Mouse (Mus musculus): ENCODE measurements around the gene Ccdc85c.
A peak's percentile ranks its signal among the peaks of the same experiment; 100 is the strongest.

DNA sequence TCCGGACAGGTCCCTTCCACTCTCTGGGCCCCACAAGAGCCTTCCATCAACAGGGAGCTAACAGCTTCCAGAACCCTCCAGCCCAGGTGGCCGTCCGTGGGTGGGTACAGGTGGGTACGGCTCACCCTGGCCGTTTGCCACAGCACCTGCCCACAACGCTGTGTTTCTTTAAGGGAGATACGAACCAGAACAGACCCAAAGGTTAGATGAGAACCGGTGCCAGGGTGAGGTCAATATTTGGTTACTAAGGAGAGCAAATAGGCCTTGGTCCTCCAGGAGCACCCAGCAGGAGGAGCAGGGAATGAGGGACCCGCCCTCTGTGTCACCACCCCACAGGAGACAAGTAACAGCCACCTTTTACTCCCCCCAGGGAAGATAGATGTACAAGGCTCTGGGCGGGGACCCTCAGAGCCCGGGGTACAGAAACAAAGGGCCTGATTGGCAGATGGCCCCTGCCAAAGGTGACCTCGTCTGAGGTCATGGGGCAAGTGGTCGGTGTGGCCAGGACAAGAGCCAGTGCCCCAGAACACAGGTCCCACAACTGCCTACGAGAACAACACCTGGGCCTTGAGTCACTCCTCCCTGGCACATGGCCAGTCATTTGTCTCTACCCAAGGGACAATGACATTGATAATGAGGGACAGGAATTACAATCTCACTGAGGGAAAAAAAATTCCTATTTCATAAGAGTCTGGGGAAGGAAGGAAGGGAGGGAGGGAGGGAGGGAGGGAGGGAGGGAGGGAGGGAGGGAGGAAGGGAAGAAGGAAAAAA is 40.2 kb downstream of the Ccdc85c start:
- TF ChIP-seq POLR2AphosphoS2 (IDR thresholded peaks at IDR 0.05; ENCODE audit: insufficient read length, low read depth): no peak
- TF ChIP-seq MYOG (IDR thresholded peaks at IDR 0.05; ENCODE audit: control insufficient read depth in 1 of 3, insufficient read depth in 1 of 3, insufficient read length in 2 of 3, low read depth in 2 of 3): peak in 1 of 3 experiments; percentile 10
- TF ChIP-seq CEBPB (IDR thresholded peaks at IDR 0.05; ENCODE audit: insufficient read depth, poor library complexity, severe bottlenecking): no peak
- TF ChIP-seq POLR2A (IDR thresholded peaks at IDR 0.05; ENCODE audit: insufficient read length, low read depth): no peak
- TF ChIP-seq USF1 (IDR thresholded peaks at IDR 0.05; ENCODE audit: low read depth): no peak
- no peak for TF ChIP-seq TCF12 (IDR thresholded peaks at IDR 0.05; ENCODE audit: insufficient read depth, poor library complexity, severe bottlenecking)
- TF ChIP-seq MAX (IDR thresholded peaks at IDR 0.05; ENCODE audit: low read depth): no peak
- no peak for TF ChIP-seq TCF3 (IDR thresholded peaks at IDR 0.05; ENCODE audit: insufficient read length, low read depth)

All from myocyte (in vitro differentiated cells).